Mouse (Mus musculus) heart, embryonic 14.5 days (tissue): ENCODE data around the gene Paqr7. TPM values are rescaled to one million over a fixed set of nuclear protein-coding genes. Genes with fewer than 3 reads are reported as not detected.

Experiments
- ATAC-seq: fragments of 200-750 bp; cut with Nextera tagmentation; 2 replicates; pipeline ENCODE4 v1.8.0; 2017; ENCODE audit warnings: low read depth, moderate TSS enrichment; ENCODE audit not compliant: insufficient number of reproducible peaks, insufficient read depth, low FRiP score
- H3K27ac ChIP-seq, 2 experiments: fragments of 200-500 bp in 1 of 2; fragments of 300-500 bp in 1 of 2; sonication (generic) in 1 of 2; replicated peaks in 1 of 2; 2 replicates each; pipeline ENCODE4 v1.5.1; 2012 to 2014; ENCODE audit warnings: low read depth in 2 of 2, low read length in 2 of 2, control low read depth in 1 of 2, mild to moderate bottlenecking in 1 of 2, mixed read lengths in 1 of 2; ENCODE audit not compliant: control insufficient read depth in 1 of 2, insufficient read depth in 1 of 2
- H3K27me3 ChIP-seq: fragments of 300-500 bp; sonication (generic); 2 replicates; pipeline ENCODE4 v1.6.1; 2014; ENCODE audit warnings: mild to moderate bottlenecking, low read length, control low read depth; ENCODE audit not compliant: control insufficient read depth, insufficient read depth
- H3K36me3 ChIP-seq: fragments of 300-500 bp; sonication (generic); 2 replicates; pipeline ENCODE4 v1.6.1; 2014; ENCODE audit warnings: mild to moderate bottlenecking, control low read depth, low read length, mixed read lengths; ENCODE audit not compliant: control insufficient read depth, insufficient read depth
- H3K4me1 ChIP-seq, 2 experiments: fragments of 200-500 bp in 1 of 2; fragments of 300-500 bp in 1 of 2; sonication (generic) in 1 of 2; 2 replicates each; pipeline ENCODE4 v1.6.1; 2012 to 2014; ENCODE audit warnings: low read length in 2 of 2, control low read depth in 1 of 2, mixed read lengths in 1 of 2; ENCODE audit not compliant: control insufficient read depth in 2 of 2, insufficient read depth in 2 of 2
- H3K4me2 ChIP-seq: fragments of 300-500 bp; sonication (generic); 2 replicates; pipeline ENCODE4 v1.6.1; 2014; ENCODE audit warnings: mild to moderate bottlenecking, low read length
- H3K4me3 ChIP-seq, 2 experiments: fragments of 200-500 bp in 1 of 2; fragments of 300-500 bp in 1 of 2; sonication (generic) in 1 of 2; 2 replicates each; pipeline ENCODE4 v1.5.1; 2012 to 2014; ENCODE audit warnings: low read length in 2 of 2, mild to moderate bottlenecking in 2 of 2, control low read depth in 1 of 2, low read depth in 1 of 2, moderate library complexity in 1 of 2; ENCODE audit not compliant: control insufficient read depth in 1 of 2, insufficient read depth in 1 of 2
- H3K9ac ChIP-seq: fragments of 300-500 bp; sonication (generic); 2 replicates; pipeline ENCODE4 v1.6.1; 2014; ENCODE audit warnings: mild to moderate bottlenecking, low read length
- H3K9me3 ChIP-seq: fragments of 300-500 bp; sonication (generic); 2 replicates; pipeline ENCODE4 v1.6.1; 2016; ENCODE audit warnings: low read length, control low read depth; ENCODE audit not compliant: control insufficient read depth
- WGBS: fragments of 180-500 bp; shearing (Covaris S2); extraction: QIAGEN DNeasy Blood & Tissue Kit; methylation state at CpG from one replicate; pipeline ENCODE4 v1.1.7; 2014; 5-methylcytosine and 5-hydroxymethylcytosine counted together
- polyA plus RNA-seq: library from polyadenylated mRNA; unstranded; fragments of >200 nt; fragmentation: Nextera tagmentation; extraction: Ambion mirVana; gene quantifications from 2 replicates; pipeline ENCODE4 v1.2.1, GENCODE M21; 2014

Paqr7 gene
- polyA plus RNA-seq, 1 experiment from 2014 or later: 4.6 TPM

DNA sequence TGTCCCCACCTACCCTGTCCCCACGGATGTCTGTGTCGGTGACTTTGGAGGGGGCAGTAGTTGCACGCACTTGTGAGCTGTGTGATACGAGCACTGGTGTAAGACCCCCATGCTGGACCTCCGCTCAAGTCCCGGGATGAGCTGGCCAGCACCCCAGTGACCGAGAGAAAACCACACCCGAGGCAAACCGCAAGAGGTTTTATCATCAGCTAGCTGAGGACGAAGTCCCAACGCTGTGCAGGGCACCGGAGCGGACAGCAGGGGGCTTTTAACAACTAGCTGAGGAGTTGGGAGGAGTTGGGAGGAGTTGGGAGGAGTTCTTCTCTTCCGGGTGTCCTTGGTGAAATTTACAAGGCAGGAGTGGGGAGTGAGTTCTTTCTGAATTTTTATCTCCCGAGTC lies 16.3 kb downstream of the Paqr7 start:
- peak overlapping the region; percentile 62; the same call in 1 of the 2 replicates for H3K9ac ChIP-seq
- peaks cover 21 to 48% of the 10 kb centered on the region in 2 experiments for H3K4me1 ChIP-seq
- H3K9me3 ChIP-seq: no peaks in the 10 kb centered on the region
- H3K27me3 ChIP-seq: no peaks in the 10 kb centered on the region
- peak overlapping the region; percentile 67 for H3K4me2 ChIP-seq
- no peak; the same call in 1 of the 2 replicates for ATAC-seq
- H3K27ac ChIP-seq: 0 out of 4 replicates have a peak overlapping the region, but pooled peaks have one; percentile 14
- peaks cover 7% of the 10 kb centered on the region; the same call in 1 of the 2 replicates for H3K36me3 ChIP-seq
- peak overlapping the region; percentile 24 to 32 for H3K4me3 ChIP-seq
- WGBS: 15% methylated on average over 14 of the region's 15 CpGs

DNA sequence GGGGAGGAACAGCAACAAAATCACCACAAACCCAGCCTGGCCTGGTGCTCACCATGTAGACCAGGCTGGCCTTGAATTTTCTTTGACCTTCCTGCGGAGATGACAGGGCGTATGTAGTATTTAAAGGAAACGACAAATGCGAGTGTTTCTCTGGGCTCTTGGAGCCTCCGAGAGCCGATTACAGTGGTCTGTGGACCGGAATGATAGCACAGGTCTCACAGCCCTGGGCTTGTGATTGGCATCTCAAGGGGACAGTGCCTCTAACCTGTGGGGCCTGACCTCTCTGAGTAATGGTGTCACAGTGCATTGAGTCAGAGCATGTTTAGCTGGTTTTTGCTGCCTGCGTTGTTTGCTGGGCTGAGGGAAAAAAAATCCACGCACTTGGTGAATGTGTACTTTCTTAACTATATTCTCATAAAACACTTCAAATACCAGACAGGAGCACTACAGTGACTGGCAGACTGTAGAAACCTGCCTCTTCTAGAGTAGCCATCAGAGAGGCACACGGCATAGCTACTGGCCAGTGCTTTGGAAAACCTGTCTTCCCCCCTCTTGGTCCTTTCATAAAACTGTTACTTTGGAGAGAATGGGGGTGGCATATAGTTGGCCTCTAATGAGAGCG lies 17.9 kb downstream of the Paqr7 start:
- no peak overlapping the region for H3K4me2 ChIP-seq
- 76% methylated on average over 11 of the region's 11 CpGs for WGBS
- no peaks in the 10 kb centered on the region for H3K27me3 ChIP-seq
- no peak overlapping the region for H3K9ac ChIP-seq
- H3K27ac ChIP-seq: no peak overlapping the region
- H3K4me1 ChIP-seq: peaks cover 26 to 54% of the 10 kb centered on the region in 2 experiments
- H3K9me3 ChIP-seq: no peaks in the 10 kb centered on the region
- H3K4me3 ChIP-seq: no peak overlapping the region
- no peak for ATAC-seq
- H3K36me3 ChIP-seq: 0 out of 2 replicates have a peak, but pooled peaks cover 4% of the 10 kb centered on the region

DNA sequence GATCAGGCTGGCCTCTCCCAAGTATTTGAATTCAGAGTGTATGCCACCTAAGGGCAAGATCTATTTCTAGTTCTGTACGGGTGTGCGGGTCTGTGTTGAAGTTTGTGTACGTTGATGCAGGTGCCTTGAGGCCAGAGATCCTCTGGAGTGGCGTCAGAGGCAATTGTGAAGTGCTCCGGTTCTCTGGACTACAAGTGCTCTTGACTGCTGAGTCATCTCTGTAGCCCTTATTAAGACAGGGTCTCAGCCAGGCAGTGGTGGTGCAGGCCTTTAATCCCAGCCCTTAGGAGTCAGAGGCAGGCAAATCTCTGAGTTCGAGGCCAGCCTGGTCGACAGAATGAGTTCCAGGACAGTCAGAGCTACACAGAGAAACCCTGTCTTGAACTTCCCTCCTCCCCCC lies 19.1 kb downstream of the Paqr7 start:
- Histone ChIP-seq H3K27ac (peak overlapping the region; percentile 60 to 97; a peak in 3 of 4 replicates), H3K4me1 (peaks cover 26 to 54% of the 10 kb centered on the region in 2 experiments), H3K9ac (peak overlapping the region; percentile 25; the same call in 1 of the 2 replicates), H3K4me2 (no peak overlapping the region), H3K9me3 (no peaks in the 10 kb centered on the region), H3K27me3 (no peaks in the 10 kb centered on the region), H3K4me3 (no peak overlapping the region), H3K36me3 (0 out of 2 replicates have a peak, but pooled peaks cover 10% of the 10 kb centered on the region)
- WGBS: 33% methylated on average over 7 of the region's 7 CpGs
- ATAC-seq: no peak

GRCm38 (mm10) chr4:134516981-134517380 lies 20.5 kb downstream of the Paqr7 start:
- Histone ChIP-seq H3K4me2 (peak overlapping the region; percentile 44), H3K9me3 (no peaks in the 10 kb centered on the region), H3K36me3 (peaks cover 22% of the 10 kb centered on the region; the same call in 1 of the 2 replicates), H3K4me1 (peaks cover 24 to 44% of the 10 kb centered on the region in 2 experiments), H3K27me3 (no peaks in the 10 kb centered on the region), H3K27ac (peak overlapping the region; percentile 97 to 98), H3K9ac (peak overlapping the region; percentile 22; the same call in 1 of the 2 replicates), H3K4me3 (no peak overlapping the region)
- peak; percentile 36 for ATAC-seq
- 10% methylated on average over 8 of the region's 8 CpGs for WGBS

DNA sequence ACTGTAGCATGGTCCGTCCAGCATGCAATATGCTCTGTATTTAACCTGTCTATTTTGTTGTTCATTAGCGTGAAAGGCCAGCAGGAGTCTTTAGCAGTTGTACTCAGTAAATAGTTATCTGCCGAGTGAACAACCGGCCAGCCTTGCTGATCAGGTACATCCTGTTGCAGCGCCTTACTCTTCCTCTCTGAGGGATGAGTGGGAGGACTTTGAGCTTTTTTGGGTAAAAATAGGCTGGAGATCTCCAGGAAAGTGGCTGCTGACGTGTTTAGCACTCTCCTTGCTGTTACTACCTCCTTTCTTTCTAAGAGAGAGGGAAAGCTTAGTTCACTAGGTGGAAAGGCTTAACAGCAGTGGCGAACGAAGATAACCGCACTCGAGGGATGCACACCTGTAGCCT lies 21.2 kb downstream of the Paqr7 start:
- H3K4me1 ChIP-seq: peaks cover 24 to 39% of the 10 kb centered on the region in 2 experiments
- H3K4me3 ChIP-seq: no peak overlapping the region
- H3K4me2 ChIP-seq: peak overlapping the region; percentile 44
- no peak for ATAC-seq
- no peaks in the 10 kb centered on the region for H3K9me3 ChIP-seq
- peaks cover 24% of the 10 kb centered on the region for H3K36me3 ChIP-seq
- WGBS: 52% methylated on average over 10 of the region's 10 CpGs
- peak overlapping the region; percentile 97 to 98 for H3K27ac ChIP-seq
- no peaks in the 10 kb centered on the region for H3K27me3 ChIP-seq
- peak overlapping the region; percentile 10; the same call in 1 of the 2 replicates for H3K9ac ChIP-seq

DNA sequence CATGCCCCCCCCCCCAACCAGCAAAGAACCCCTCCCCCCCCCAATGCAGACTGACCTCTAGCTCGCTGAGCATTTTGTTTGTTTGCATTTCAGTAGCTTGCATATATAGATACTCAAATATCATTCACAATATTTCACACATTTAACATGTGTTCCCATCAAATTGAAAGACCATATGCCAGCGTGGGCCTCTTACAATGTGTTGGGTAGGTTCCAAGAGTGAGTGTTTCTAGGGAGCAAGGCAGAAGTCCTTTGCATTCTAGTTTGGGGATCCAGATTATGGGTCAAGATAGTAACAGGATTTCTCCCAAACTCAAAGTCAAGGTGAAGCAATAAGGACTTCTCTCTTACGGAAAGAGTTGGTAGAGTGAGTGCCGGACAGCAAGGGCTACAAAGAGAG lies 22.0 kb downstream of the Paqr7 start:
- Histone ChIP-seq H3K9ac (no peak overlapping the region), H3K9me3 (no peaks in the 10 kb centered on the region), H3K27ac (no peak overlapping the region), H3K4me1 (peaks cover 24 to 35% of the 10 kb centered on the region in 2 experiments), H3K36me3 (peaks cover 32% of the 10 kb centered on the region), H3K27me3 (no peaks in the 10 kb centered on the region), H3K4me3 (no peak overlapping the region), H3K4me2 (no peak overlapping the region)
- ATAC-seq: no peak
- 95% methylated on average over 4 of the region's 4 CpGs for WGBS

- no peak overlapping the region for H3K4me2 ChIP-seq
- no peak for ATAC-seq
- no peaks in the 10 kb centered on the region for H3K9me3 ChIP-seq
- H3K36me3 ChIP-seq: peaks cover 37% of the 10 kb centered on the region
- no peaks in the 10 kb centered on the region for H3K27me3 ChIP-seq
- H3K9ac ChIP-seq: no peak overlapping the region
- H3K27ac ChIP-seq: no peak overlapping the region
- peaks cover 22 to 35% of the 10 kb centered on the region in 2 experiments for H3K4me1 ChIP-seq
- no peak overlapping the region for H3K4me3 ChIP-seq
Observed at GRCm38 (mm10) chr4:134519281-134519680, 22.8 kb downstream of the Paqr7 start.
